Mouse (Mus musculus) limb, embryonic 15.5 days (tissue): ENCODE data around the gene Ndufs1. TPM values are rescaled to one million over a fixed set of nuclear protein-coding genes. Genes with fewer than 3 reads are reported as not detected.

ENCODE experiments used
- ATAC-seq: fragments of 200-750 bp; cut with Nextera tagmentation; 2 replicates; pipeline ENCODE4 v1.8.0; 2017; ENCODE audit warnings: low read depth, moderate TSS enrichment; ENCODE audit not compliant: insufficient number of reproducible peaks, low FRiP score, low TSS enrichment
- H3K27ac ChIP-seq: fragments of 300-500 bp; sonication (generic); 2 replicates; pipeline ENCODE4 v1.5.1; 2015; ENCODE audit warnings: moderate library complexity, mild to moderate bottlenecking, inconsistent platforms
- H3K27me3 ChIP-seq: fragments of 300-500 bp; sonication (generic); 2 replicates; pipeline ENCODE4 v1.6.1; 2015; ENCODE audit warnings: inconsistent platforms
- H3K36me3 ChIP-seq: fragments of 300-500 bp; sonication (generic); 2 replicates; pipeline ENCODE4 v1.6.1; 2015; ENCODE audit warnings: inconsistent platforms
- H3K4me1 ChIP-seq: fragments of 300-500 bp; sonication (generic); 2 replicates; pipeline ENCODE4 v1.6.1; 2015; ENCODE audit warnings: inconsistent platforms
- H3K4me2 ChIP-seq: fragments of 300-500 bp; sonication (generic); 2 replicates; pipeline ENCODE4 v1.6.1; 2015; ENCODE audit warnings: mild to moderate bottlenecking, inconsistent platforms
- H3K4me3 ChIP-seq: fragments of 300-500 bp; sonication (generic); 2 replicates; pipeline ENCODE4 v1.5.1; 2015; ENCODE audit warnings: mild to moderate bottlenecking, inconsistent platforms
- H3K9ac ChIP-seq: fragments of 300-500 bp; sonication (generic); 2 replicates; pipeline ENCODE4 v1.6.1; 2015; ENCODE audit warnings: inconsistent platforms
- H3K9me3 ChIP-seq: fragments of 300-500 bp; sonication (generic); 2 replicates; pipeline ENCODE4 v1.6.1; 2016; ENCODE audit warnings: inconsistent platforms
- WGBS: fragments of 180-500 bp; shearing (Covaris S2); methylation state at CpG from one replicate; pipeline ENCODE4 v1.1.7; 2015; 5-methylcytosine and 5-hydroxymethylcytosine counted together
- polyA plus RNA-seq: library from polyadenylated mRNA; unstranded; fragments of >200 nt; fragmentation: Nextera tagmentation; extraction: Ambion mirVana; gene quantifications from 2 replicates; pipeline ENCODE4 v1.2.1, GENCODE M21; 2015

Ndufs1 gene
- 112 and 131 TPM in 2 replicates for polyA plus RNA-seq

DNA sequence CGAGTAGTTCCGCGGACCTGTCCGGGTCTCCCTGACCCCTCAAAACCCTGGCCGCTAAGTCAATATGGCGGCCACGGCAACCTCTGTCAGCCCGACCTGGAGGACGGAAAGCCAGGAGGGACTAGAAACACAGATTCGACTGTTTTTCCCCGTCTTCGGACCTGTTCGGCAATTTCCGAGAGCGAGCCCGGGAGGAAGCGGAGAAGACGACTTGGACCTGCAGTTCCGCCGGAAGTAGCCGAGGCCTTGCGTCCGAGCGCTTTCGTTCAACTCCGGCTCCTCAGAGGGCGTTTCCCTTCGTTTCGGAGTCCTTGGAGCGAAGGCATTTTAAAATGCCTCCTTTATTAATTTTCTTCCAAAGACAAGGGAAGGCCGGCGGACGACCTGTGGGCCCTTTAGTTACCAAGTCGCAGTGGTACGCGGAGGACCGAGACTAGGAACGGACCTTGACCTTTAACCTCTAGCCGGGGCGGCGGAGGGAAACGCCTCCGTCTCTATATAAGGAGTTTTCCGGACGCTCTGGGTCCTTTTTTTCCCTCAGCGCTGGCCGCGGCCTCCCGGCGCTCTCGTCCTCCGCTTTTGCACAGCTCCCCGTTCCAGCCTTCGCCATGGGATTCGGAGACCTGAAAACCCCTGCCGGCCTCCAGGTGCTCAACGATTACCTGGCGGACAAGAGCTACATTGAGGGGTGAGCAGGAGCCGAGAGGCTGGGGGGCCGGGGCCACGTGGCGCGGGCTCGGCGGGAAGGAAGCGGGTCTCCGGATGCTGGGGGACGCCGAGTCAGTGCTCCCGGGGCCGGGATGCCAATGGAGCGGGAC lies at the start of gene Ndufs1, which contains the start of gene Eef1b2:
Ndufs1 (minus strand) TSS at position 230 of the 818 bp plus-strand sequence.
Eef1b2 (plus strand) TSS at position 222 of the 818 bp plus-strand sequence.
- peak within 1 kb of the TSS; percentile 65 for H3K4me3 ChIP-seq
- peak within 1 kb of the TSS; percentile 74 for H3K9ac ChIP-seq
- H3K27me3 ChIP-seq, result no peaks in the 10 kb centered on the region
- H3K27ac ChIP-seq, result peak within 1 kb of the TSS; percentile 95
- H3K4me2 ChIP-seq, result peak within 1 kb of the TSS; percentile 72
- no peaks in the 10 kb centered on the region for H3K9me3 ChIP-seq
- peak; percentile 88 for ATAC-seq
- under 1% methylated on average over 72 of the region's 72 CpGs for WGBS
- peaks cover 23% of the 10 kb centered on the region for H3K4me1 ChIP-seq
- H3K36me3 ChIP-seq, result peaks cover 25% of the 10 kb centered on the region

DNA sequence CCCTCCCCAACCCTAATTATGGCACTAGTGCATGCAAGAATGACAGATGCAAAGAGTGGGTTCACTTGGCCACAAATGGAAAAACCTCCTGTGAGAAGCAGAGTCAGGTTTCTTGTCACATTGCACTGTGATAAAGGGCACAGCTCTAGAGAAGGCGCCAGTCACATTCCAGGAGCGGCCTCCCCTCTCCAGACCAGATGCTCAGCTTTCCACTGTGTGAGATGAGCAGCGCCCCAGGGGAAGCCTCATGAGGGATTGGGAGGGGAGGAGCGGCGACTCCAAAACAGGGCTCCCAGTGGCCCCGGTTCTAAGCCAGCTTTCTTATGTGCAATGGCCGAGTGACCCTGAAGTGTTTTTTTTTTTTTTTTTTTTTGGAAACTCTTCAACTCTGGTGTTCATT lies 49.3 kb upstream of the Ndufs1 start:
- no peaks in the 10 kb centered on the region for H3K36me3 ChIP-seq
- H3K4me1 ChIP-seq, result peaks cover 2% of the 10 kb centered on the region; the same call in 1 of the 2 replicates
- H3K27ac ChIP-seq, result no peak overlapping the region
- H3K27me3 ChIP-seq, result 0 out of 2 replicates have a peak, but pooled peaks cover 3% of the 10 kb centered on the region
- H3K9me3 ChIP-seq, result no peaks in the 10 kb centered on the region
- 5% methylated on average over 7 of the region's 7 CpGs for WGBS
- no peak overlapping the region for H3K4me2 ChIP-seq
- no peak for ATAC-seq
- no peak overlapping the region for H3K9ac ChIP-seq
- no peak overlapping the region for H3K4me3 ChIP-seq

DNA sequence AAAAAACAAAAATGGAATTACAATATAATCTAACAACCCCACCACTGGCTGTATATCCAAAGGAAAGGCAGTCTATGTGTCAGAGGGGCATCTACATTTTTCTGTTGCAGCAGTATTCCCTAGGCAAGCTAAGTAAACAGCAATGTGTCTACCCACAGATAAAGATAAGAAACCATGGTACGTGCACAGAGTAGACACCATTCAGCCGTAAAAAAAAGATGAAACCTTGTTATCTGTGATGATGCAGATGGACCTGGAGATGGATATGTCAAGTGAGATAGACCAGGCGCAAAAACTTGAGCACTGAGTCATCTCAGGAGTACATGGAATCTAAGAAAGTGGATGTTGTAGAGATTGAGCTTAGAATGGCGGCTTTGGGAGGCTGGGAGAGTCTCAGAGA lies 48.4 kb upstream of the Ndufs1 start:
- Histone ChIP-seq H3K27me3 (0 out of 2 replicates have a peak, but pooled peaks cover 3% of the 10 kb centered on the region), H3K9me3 (no peaks in the 10 kb centered on the region)
- 78% methylated on average over 4 of the region's 4 CpGs for WGBS

GRCm38 (mm10) chr1:63219277-63219676 lies 42.6 kb upstream of the Ndufs1 start:
- H3K36me3 ChIP-seq, result no peaks in the 10 kb centered on the region
- H3K4me3 ChIP-seq, result no peak overlapping the region
- peaks cover 9% of the 10 kb centered on the region; the same call in 1 of the 2 replicates for H3K27me3 ChIP-seq
- H3K4me1 ChIP-seq, result no peaks in the 10 kb centered on the region
- WGBS, result 92% methylated on average over 4 of the region's 4 CpGs
- no peak overlapping the region for H3K27ac ChIP-seq
- no peak overlapping the region for H3K4me2 ChIP-seq
- H3K9ac ChIP-seq, result no peak overlapping the region
- no peaks in the 10 kb centered on the region for H3K9me3 ChIP-seq
- no peak for ATAC-seq

More for the DNA sequence above, 48.4 kb upstream of the Ndufs1 start:
- Histone ChIP-seq H3K4me1 (peaks cover 2% of the 10 kb centered on the region; the same call in 1 of the 2 replicates), H3K27ac (no peak overlapping the region), H3K9ac (no peak overlapping the region), H3K4me3 (no peak overlapping the region), H3K4me2 (no peak overlapping the region), H3K36me3 (no peaks in the 10 kb centered on the region)
- no peak for ATAC-seq

GRCm38 (mm10) chr1:63214631-63215030 lies 38.0 kb upstream of the Ndufs1 start:
- WGBS, result 22% methylated on average over 7 of the region's 7 CpGs
- no peak overlapping the region for H3K4me2 ChIP-seq
- H3K27me3 ChIP-seq, result peaks cover 5% of the 10 kb centered on the region; the same call in 1 of the 2 replicates
- no peaks in the 10 kb centered on the region for H3K9me3 ChIP-seq
- H3K27ac ChIP-seq, result no peak overlapping the region
- H3K4me3 ChIP-seq, result no peak overlapping the region
- no peaks in the 10 kb centered on the region for H3K36me3 ChIP-seq
- H3K9ac ChIP-seq, result no peak overlapping the region
- peaks cover 8% of the 10 kb centered on the region for H3K4me1 ChIP-seq
- ATAC-seq, result no peak

DNA sequence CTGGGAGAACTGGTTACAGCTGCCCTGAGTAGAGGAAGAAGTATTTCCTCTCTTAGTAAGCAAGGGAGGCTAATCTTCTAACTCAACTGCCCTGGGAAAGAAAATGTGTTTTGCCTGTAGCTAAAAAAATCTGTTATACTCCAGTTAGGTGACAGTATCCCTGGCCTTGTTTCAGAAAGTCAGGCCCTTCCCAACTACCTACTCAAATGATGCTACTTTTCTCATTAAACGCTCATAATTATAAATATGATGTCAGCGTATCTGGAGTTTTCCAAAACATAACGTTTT lies 37.6 kb upstream of the Ndufs1 start, which contains the start of gene Gpr1:
Gpr1 (minus strand) TSS at position 273 of the 288 bp plus-strand sequence.
- ATAC-seq, result no peak
- no peak within 1 kb of the TSS for H3K4me3 ChIP-seq
- no peak within 1 kb of the TSS for H3K9ac ChIP-seq
- no peak within 1 kb of the TSS for H3K27ac ChIP-seq
- H3K4me1 ChIP-seq, result peaks cover 8% of the 10 kb centered on the region
- 30% methylated on average over 3 of the region's 3 CpGs for WGBS
- H3K27me3 ChIP-seq, result peaks cover 5% of the 10 kb centered on the region; the same call in 1 of the 2 replicates
- H3K36me3 ChIP-seq, result no peaks in the 10 kb centered on the region
- peak within 1 kb of the TSS; percentile 29 for H3K4me2 ChIP-seq
- no peaks in the 10 kb centered on the region for H3K9me3 ChIP-seq

GRCm38 (mm10) chr1:63213478-63214270 lies 37.0 kb upstream of the Ndufs1 start:
- no peak for ATAC-seq
- Histone ChIP-seq H3K36me3 (no peaks in the 10 kb centered on the region), H3K27me3 (peaks cover 5% of the 10 kb centered on the region; the same call in 1 of the 2 replicates), H3K9me3 (no peaks in the 10 kb centered on the region), H3K27ac (no peak overlapping the region), H3K9ac (no peak overlapping the region), H3K4me3 (no peak overlapping the region), H3K4me2 (peak overlapping the region; percentile 29), H3K4me1 (peaks cover 8% of the 10 kb centered on the region)
- WGBS, result 19% methylated on average over 22 of the region's 22 CpGs

GRCm38 (mm10) chr1:63209861-63210529 lies 33.4 kb upstream of the Ndufs1 start:
- H3K9ac ChIP-seq, result no peak overlapping the region
- no peak overlapping the region for H3K27ac ChIP-seq
- peaks cover 8% of the 10 kb centered on the region for H3K4me1 ChIP-seq
- H3K27me3 ChIP-seq, result no peaks in the 10 kb centered on the region; the same call in 1 of the 2 replicates
- WGBS, result 30% methylated on average over 6 of the region's 6 CpGs
- H3K4me3 ChIP-seq, result no peak overlapping the region
- no peak for ATAC-seq
- no peaks in the 10 kb centered on the region for H3K9me3 ChIP-seq
- H3K4me2 ChIP-seq, result no peak overlapping the region
- H3K36me3 ChIP-seq, result no peaks in the 10 kb centered on the region

DNA sequence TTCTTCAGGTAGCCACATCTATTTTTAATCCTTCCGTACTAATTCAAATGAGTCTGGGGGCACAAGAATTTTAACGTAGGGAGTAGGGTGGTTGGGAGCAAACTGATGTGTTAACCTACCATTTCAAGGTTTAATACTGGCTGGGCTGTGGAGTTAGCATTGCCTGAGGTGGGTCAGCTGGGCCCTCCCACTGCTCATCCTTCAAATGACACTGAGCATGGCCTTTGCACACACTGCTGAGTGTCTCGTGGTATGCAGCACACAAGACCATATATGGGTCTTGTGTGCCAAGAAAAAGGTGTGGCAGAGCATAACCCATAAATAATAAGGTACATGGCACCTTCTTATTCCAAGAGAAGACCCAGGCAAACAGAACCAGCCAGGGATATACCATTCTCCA lies 31.0 kb upstream of the Ndufs1 start:
- peaks cover 3% of the 10 kb centered on the region; the same call in 1 of the 2 replicates for H3K4me1 ChIP-seq
- 73% methylated on average over 3 of the region's 3 CpGs for WGBS
- peaks cover 3% of the 10 kb centered on the region for H3K27me3 ChIP-seq

DNA sequence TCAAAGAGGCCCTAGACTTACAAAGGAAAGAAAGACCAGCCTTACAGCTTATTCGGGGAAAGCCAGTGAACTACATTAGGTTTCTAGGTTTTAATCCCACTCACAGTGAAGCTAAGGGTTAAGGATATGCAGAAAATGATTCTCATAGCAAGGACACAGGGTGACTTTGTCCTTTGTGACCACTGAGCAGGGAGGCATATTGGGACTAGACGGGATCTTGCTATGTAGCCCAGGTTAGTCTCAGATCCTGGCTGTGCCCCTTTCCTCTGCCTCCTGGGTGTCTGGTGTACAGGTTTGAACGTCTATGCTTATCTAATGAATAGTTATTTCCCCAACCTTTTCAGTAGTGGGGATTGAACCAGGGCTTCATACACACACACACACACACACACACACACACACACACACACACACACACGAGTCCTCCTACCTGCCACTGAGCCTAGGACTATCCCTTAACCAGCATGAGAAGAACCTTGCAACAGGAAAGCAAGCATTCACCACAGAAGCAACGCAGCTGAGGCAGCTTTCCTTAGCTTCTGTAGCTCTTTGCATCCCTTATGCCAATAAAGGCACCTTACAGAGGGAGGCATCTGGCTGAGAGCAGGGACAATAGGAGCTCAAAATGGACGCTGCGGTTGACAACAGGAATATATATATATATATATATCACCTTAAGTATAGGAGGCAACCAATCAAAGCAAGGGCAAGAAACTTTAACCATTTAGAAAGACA lies 28.2 kb upstream of the Ndufs1 start:
- Histone ChIP-seq H3K4me2 (no peak overlapping the region), H3K27me3 (peaks cover 3% of the 10 kb centered on the region; the same call in 1 of the 2 replicates), H3K9me3 (no peaks in the 10 kb centered on the region), H3K27ac (no peak overlapping the region), H3K9ac (no peak overlapping the region), H3K4me1 (peaks cover 3% of the 10 kb centered on the region; the same call in 1 of the 2 replicates), H3K4me3 (no peak overlapping the region), H3K36me3 (no peaks in the 10 kb centered on the region)
- WGBS, result 34% methylated on average over 7 of the region's 7 CpGs
- no peak for ATAC-seq

More for the DNA sequence above, 31.0 kb upstream of the Ndufs1 start:
- no peak for ATAC-seq
- H3K27ac ChIP-seq, result no peak overlapping the region
- H3K4me3 ChIP-seq, result no peak overlapping the region
- H3K9me3 ChIP-seq, result no peaks in the 10 kb centered on the region
- no peak overlapping the region for H3K4me2 ChIP-seq
- no peak overlapping the region for H3K9ac ChIP-seq
- no peaks in the 10 kb centered on the region for H3K36me3 ChIP-seq
